Mouse (Mus musculus) stomach, postnatal 0 days (tissue): ENCODE results near the gene Usp48.

Experiments
- CTCF ChIP-seq: IDR thresholded peaks from 2 replicates; pipeline ENCODE4 v1.5.1; 2016; ENCODE audit warnings: antibody characterized with exemption, low read depth, mild to moderate bottlenecking, moderate library complexity
- EP300 ChIP-seq: optimal IDR thresholded peaks from 2 replicates; pipeline ENCODE3; 2016; ENCODE audit warnings: antibody characterized with exemption

DNA sequence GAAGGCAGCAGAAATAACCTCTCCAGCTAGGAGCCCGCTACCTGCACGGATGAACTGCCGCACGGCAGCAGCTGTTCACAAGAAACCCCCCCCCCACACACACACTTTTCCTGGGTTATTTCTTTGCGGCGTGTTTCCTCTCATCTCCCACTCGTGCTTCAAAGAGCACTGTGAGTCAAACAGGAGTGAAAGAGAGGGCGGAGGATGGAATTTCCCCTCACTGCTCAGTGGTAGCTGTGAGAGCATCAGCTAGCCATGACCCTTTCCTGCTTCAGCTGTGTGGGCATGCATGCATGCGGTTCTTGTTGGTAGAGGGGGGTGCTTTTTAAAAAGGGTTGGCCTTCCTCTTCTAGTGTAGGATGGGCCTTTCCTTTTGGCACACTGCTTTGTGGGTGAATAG lies 54.7 kb downstream of the Usp48 start:
- TF ChIP-seq CTCF (no peak), EP300 (no peak)
